Mouse (Mus musculus) adipocyte (in vitro differentiated cells): Measurements from ENCODE around the gene Slc31a2.
A peak's percentile ranks its signal among the peaks of the same experiment; 100 is the strongest.

ENCODE experiments used
- DNase-seq: peaks from one replicate; pipeline ENCODE4 v3.0.0-alpha.2; 2016; ENCODE audit warnings: low spot score

The Slc31a2 gene

GRCm38 (mm10) chr4:62318294-62318693 lies 55.9 kb downstream of the Slc31a2 start:
- DNase-seq, result no peak

GRCm38 (mm10) chr4:62322684-62323083 lies 60.3 kb downstream of the Slc31a2 start:
- no peak for DNase-seq

GRCm38 (mm10) chr4:62326111-62326510 lies 63.7 kb downstream of the Slc31a2 start:
- peak; percentile 34 for DNase-seq

GRCm38 (mm10) chr4:62328941-62329660 lies 66.7 kb downstream of the Slc31a2 start:
- no peak for DNase-seq

- peak; percentile 28 for DNase-seq
Measured at GRCm38 (mm10) chr4:62331977-62332376, 69.6 kb downstream of the Slc31a2 start.

GRCm38 (mm10) chr4:62338536-62338935 lies 76.2 kb downstream of the Slc31a2 start:
- no peak for DNase-seq

- DNase-seq, result no peak
Measured at GRCm38 (mm10) chr4:62344000-62344399, 81.6 kb downstream of the Slc31a2 start.

- DNase-seq, result no peak
Measured at GRCm38 (mm10) chr4:62345827-62346226, 83.5 kb downstream of the Slc31a2 start.

GRCm38 (mm10) chr4:62347605-62348328 lies 85.4 kb downstream of the Slc31a2 start:
- DNase-seq, result no peak
